Mouse (Mus musculus) embryonic facial prominence, embryonic 13.5 days (tissue): ENCODE measurements around the gene Dnah3. TPM values are rescaled to one million over a fixed set of nuclear protein-coding genes. Genes with fewer than 3 reads are reported as not detected.

Experiments
- ATAC-seq: fragments of 200-750 bp; cut with Nextera tagmentation; 2 replicates; pipeline ENCODE4 v1.8.0; 2017; ENCODE audit warnings: low read depth; ENCODE audit not compliant: insufficient number of reproducible peaks, insufficient read depth, low FRiP score, low TSS enrichment
- H3K27ac ChIP-seq: fragments of 300-500 bp; sonication (generic); 2 replicates; pipeline ENCODE4 v1.5.1; 2015; ENCODE audit warnings: moderate library complexity, mild to moderate bottlenecking, inconsistent platforms
- H3K27me3 ChIP-seq: fragments of 300-500 bp; sonication (generic); 2 replicates; pipeline ENCODE4 v1.6.1; 2015; ENCODE audit warnings: mild to moderate bottlenecking, inconsistent platforms
- H3K36me3 ChIP-seq: fragments of 300-500 bp; sonication (generic); 2 replicates; pipeline ENCODE4 v1.6.1; 2015; ENCODE audit warnings: mild to moderate bottlenecking, inconsistent platforms
- H3K4me1 ChIP-seq: fragments of 300-500 bp; sonication (generic); 2 replicates; pipeline ENCODE4 v1.6.1; 2015; ENCODE audit warnings: inconsistent platforms
- H3K4me2 ChIP-seq: fragments of 300-500 bp; sonication (generic); 2 replicates; pipeline ENCODE4 v1.6.1; 2015; ENCODE audit warnings: moderate library complexity, mild to moderate bottlenecking, inconsistent platforms
- H3K4me3 ChIP-seq: fragments of 300-500 bp; sonication (generic); 2 replicates; pipeline ENCODE4 v1.5.1; 2015; ENCODE audit warnings: mild to moderate bottlenecking, inconsistent platforms
- H3K9ac ChIP-seq: fragments of 300-500 bp; sonication (generic); 2 replicates; pipeline ENCODE4 v1.6.1; 2015; ENCODE audit warnings: mild to moderate bottlenecking, inconsistent platforms
- H3K9me3 ChIP-seq: fragments of 300-500 bp; sonication (generic); 2 replicates; pipeline ENCODE4 v1.6.1; 2016; ENCODE audit warnings: inconsistent platforms
- WGBS: fragments of 180-500 bp; shearing (Covaris S2); methylation state at CpG from one replicate; pipeline ENCODE4 v1.1.7; 2015; ENCODE audit warnings: mixed read lengths; 5-methylcytosine and 5-hydroxymethylcytosine counted together
- polyA plus RNA-seq: library from polyadenylated mRNA; unstranded; fragments of >200 nt; fragmentation: Nextera tagmentation; extraction: Ambion mirVana; gene quantifications from 2 replicates; pipeline ENCODE4 v1.2.1, GENCODE M21; 2015

The Dnah3 gene
- polyA plus RNA-seq, 1 experiment from 2014 or later = not detected

GRCm38 (mm10) chr7:119974214-119974613, 120.9 kb downstream of the Dnah3 start:
- Histone ChIP-seq H3K36me3 (no peaks in the 10 kb centered on the region), H3K27ac (no peak overlapping the region), H3K4me2 (no peak overlapping the region), H3K9me3 (no peaks in the 10 kb centered on the region), H3K4me3 (no peak overlapping the region), H3K27me3 (no peaks in the 10 kb centered on the region), H3K9ac (no peak overlapping the region), H3K4me1 (no peaks in the 10 kb centered on the region)
- 83% methylated on average over 5 of the region's 5 CpGs for WGBS
- ATAC-seq = no peak

- no peak for ATAC-seq
- H3K4me3 ChIP-seq = no peak overlapping the region
- WGBS = 77% methylated on average over 2 of the region's 2 CpGs
Measured at GRCm38 (mm10) chr7:119969320-119969719, 125.8 kb downstream of the Dnah3 start.

GRCm38 (mm10) chr7:119965651-119966395, 129.3 kb downstream of the Dnah3 start:
- WGBS = 82% methylated on average over 9 of the region's 9 CpGs
- no peaks in the 10 kb centered on the region for H3K36me3 ChIP-seq
- no peaks in the 10 kb centered on the region for H3K9me3 ChIP-seq
- no peak for ATAC-seq
- H3K27me3 ChIP-seq = no peaks in the 10 kb centered on the region
- no peak overlapping the region for H3K27ac ChIP-seq
- no peak overlapping the region for H3K4me2 ChIP-seq
- no peaks in the 10 kb centered on the region for H3K4me1 ChIP-seq
- H3K4me3 ChIP-seq = no peak overlapping the region
- no peak overlapping the region for H3K9ac ChIP-seq

More at GRCm38 (mm10) chr7:119969320-119969719, 125.8 kb downstream of the Dnah3 start:
- H3K36me3 ChIP-seq = no peaks in the 10 kb centered on the region
- no peaks in the 10 kb centered on the region for H3K9me3 ChIP-seq
- H3K27ac ChIP-seq = no peak overlapping the region
- no peaks in the 10 kb centered on the region for H3K27me3 ChIP-seq
- no peaks in the 10 kb centered on the region for H3K4me1 ChIP-seq
- no peak overlapping the region for H3K4me2 ChIP-seq
- no peak overlapping the region for H3K9ac ChIP-seq

- Histone ChIP-seq H3K27ac (no peak overlapping the region), H3K4me1 (no peaks in the 10 kb centered on the region), H3K4me2 (no peak overlapping the region), H3K27me3 (no peaks in the 10 kb centered on the region), H3K4me3 (no peak overlapping the region), H3K9me3 (no peaks in the 10 kb centered on the region), H3K36me3 (no peaks in the 10 kb centered on the region), H3K9ac (no peak overlapping the region)
- 89% methylated on average over 4 of the region's 4 CpGs for WGBS
- no peak for ATAC-seq
Measured at GRCm38 (mm10) chr7:119965205-119965604, 129.9 kb downstream of the Dnah3 start.

GRCm38 (mm10) chr7:119961107-119961506, 134.0 kb downstream of the Dnah3 start:
- WGBS = 34% methylated on average over 2 of the region's 2 CpGs
- H3K4me2 ChIP-seq = no peak overlapping the region
- no peak for ATAC-seq
- H3K36me3 ChIP-seq = no peaks in the 10 kb centered on the region
- H3K9ac ChIP-seq = no peak overlapping the region
- H3K9me3 ChIP-seq = no peaks in the 10 kb centered on the region
- no peak overlapping the region for H3K27ac ChIP-seq
- H3K27me3 ChIP-seq = no peaks in the 10 kb centered on the region
- H3K4me3 ChIP-seq = no peak overlapping the region
- no peaks in the 10 kb centered on the region for H3K4me1 ChIP-seq

- Histone ChIP-seq H3K27ac (no peak overlapping the region), H3K9ac (no peak overlapping the region), H3K4me3 (no peak overlapping the region), H3K4me2 (no peak overlapping the region), H3K4me1 (no peaks in the 10 kb centered on the region), H3K9me3 (no peaks in the 10 kb centered on the region), H3K27me3 (no peaks in the 10 kb centered on the region), H3K36me3 (no peaks in the 10 kb centered on the region)
- 86% methylated on average over 6 of the region's 6 CpGs for WGBS
- ATAC-seq = no peak
Measured at GRCm38 (mm10) chr7:119960546-119960945, 134.5 kb downstream of the Dnah3 start.

- 81% methylated on average over 6 of the region's 6 CpGs for WGBS
Measured at GRCm38 (mm10) chr7:119960006-119960405, 135.1 kb downstream of the Dnah3 start.

GRCm38 (mm10) chr7:119959491-119959890, 135.6 kb downstream of the Dnah3 start:
- H3K9me3 ChIP-seq = no peaks in the 10 kb centered on the region
- WGBS = 87% methylated on average over 4 of the region's 4 CpGs
- H3K9ac ChIP-seq = no peak overlapping the region
- no peaks in the 10 kb centered on the region for H3K27me3 ChIP-seq
- H3K36me3 ChIP-seq = no peaks in the 10 kb centered on the region
- H3K27ac ChIP-seq = no peak overlapping the region
- no peak for ATAC-seq
- H3K4me1 ChIP-seq = no peaks in the 10 kb centered on the region
- H3K4me3 ChIP-seq = no peak overlapping the region
- no peak overlapping the region for H3K4me2 ChIP-seq

More at GRCm38 (mm10) chr7:119960006-119960405, 135.1 kb downstream of the Dnah3 start:
- Histone ChIP-seq H3K4me2 (no peak overlapping the region), H3K27me3 (no peaks in the 10 kb centered on the region), H3K9me3 (no peaks in the 10 kb centered on the region), H3K4me1 (no peaks in the 10 kb centered on the region), H3K4me3 (no peak overlapping the region), H3K9ac (no peak overlapping the region), H3K27ac (no peak overlapping the region), H3K36me3 (no peaks in the 10 kb centered on the region)
- no peak for ATAC-seq

- Histone ChIP-seq H3K4me2 (no peak overlapping the region), H3K4me1 (no peaks in the 10 kb centered on the region), H3K9ac (no peak overlapping the region), H3K36me3 (no peaks in the 10 kb centered on the region), H3K27me3 (no peaks in the 10 kb centered on the region), H3K9me3 (no peaks in the 10 kb centered on the region), H3K4me3 (no peak overlapping the region), H3K27ac (no peak overlapping the region)
- ATAC-seq = no peak
- 66% methylated on average over 4 of the region's 4 CpGs for WGBS
Measured at GRCm38 (mm10) chr7:119959091-119959490, 136.0 kb downstream of the Dnah3 start.

- Histone ChIP-seq H3K9ac (no peak overlapping the region), H3K27ac (no peak overlapping the region), H3K27me3 (no peaks in the 10 kb centered on the region), H3K9me3 (no peaks in the 10 kb centered on the region), H3K4me1 (no peaks in the 10 kb centered on the region), H3K4me2 (no peak overlapping the region), H3K36me3 (no peaks in the 10 kb centered on the region), H3K4me3 (no peak overlapping the region)
- ATAC-seq = no peak
Measured at GRCm38 (mm10) chr7:119957421-119957820, 137.7 kb downstream of the Dnah3 start.

- WGBS = 90% methylated on average over 1 of the region's 1 CpGs
Measured at GRCm38 (mm10) chr7:119954047-119954446, 141.0 kb downstream of the Dnah3 start.

GRCm38 (mm10) chr7:119941569-119941968, 153.5 kb downstream of the Dnah3 start:
- Histone ChIP-seq H3K9me3 (no peaks in the 10 kb centered on the region), H3K4me2 (no peak overlapping the region), H3K27ac (no peak overlapping the region), H3K9ac (no peak overlapping the region), H3K4me3 (no peak overlapping the region), H3K27me3 (no peaks in the 10 kb centered on the region), H3K36me3 (no peaks in the 10 kb centered on the region), H3K4me1 (no peaks in the 10 kb centered on the region)
- ATAC-seq = no peak
- WGBS = 54% methylated on average over 2 of the region's 2 CpGs

More at GRCm38 (mm10) chr7:119954047-119954446, 141.0 kb downstream of the Dnah3 start:
- ATAC-seq = no peak
- Histone ChIP-seq H3K27ac (no peak overlapping the region), H3K4me2 (no peak overlapping the region), H3K9me3 (no peaks in the 10 kb centered on the region), H3K4me1 (no peaks in the 10 kb centered on the region), H3K36me3 (no peaks in the 10 kb centered on the region), H3K9ac (no peak overlapping the region), H3K27me3 (no peaks in the 10 kb centered on the region), H3K4me3 (no peak overlapping the region)
